Mouse (Mus musculus) spleen, embryonic (tissue): Measurements from ENCODE around the gene Srp68.

Source experiments
- CTCF ChIA-PET: fragments of 350-600 bp; sonication (Branson Sonifier 250); formaldehyde crosslinking; loops from one replicate; lab custom pipeline; 2022; lab: Charles Lee

Gene Srp68

GRCm38 (mm10) chr11:116285770-116286191, 11.8 kb upstream of the Srp68 start:
- CTCF ChIA-PET: no interaction called here

DNA sequence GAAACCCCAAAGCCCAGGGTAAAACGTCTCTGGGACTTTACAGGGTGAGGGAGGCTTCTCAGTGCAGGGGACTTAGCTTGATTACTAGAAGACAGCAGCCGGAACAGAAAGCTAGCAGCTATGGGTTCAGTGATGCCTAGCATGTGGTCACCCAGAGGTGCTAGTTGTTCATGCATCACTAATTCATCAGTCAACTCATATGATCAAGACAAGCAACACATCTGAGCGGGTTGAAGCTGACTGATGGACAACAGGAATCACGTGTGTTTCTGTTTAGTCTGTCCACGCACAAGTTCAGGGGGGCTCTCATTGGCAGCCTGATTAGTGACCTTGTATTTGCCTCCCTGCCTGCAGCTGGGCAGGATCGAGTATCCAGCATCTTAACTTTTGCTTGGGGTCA, 10.0 kb upstream of the Srp68 start:
- CTCF ChIA-PET: interaction anchor here (0.8 kb wide), 1 partner anchor 10 kb away, joined by 3 read pairs; no protein-coding TSS in a partner anchor

- CTCF ChIA-PET: interaction anchor here (0.6 to 0.8 kb wide), 2 partner anchors 11 kb away, joined by 3 read pairs; no protein-coding TSS in a partner anchor
Measured at GRCm38 (mm10) chr11:116282912-116283521, 9.0 kb upstream of the Srp68 start.

- CTCF ChIA-PET: no interaction called here
Measured at GRCm38 (mm10) chr11:116282089-116282488, 8.1 kb upstream of the Srp68 start.

DNA sequence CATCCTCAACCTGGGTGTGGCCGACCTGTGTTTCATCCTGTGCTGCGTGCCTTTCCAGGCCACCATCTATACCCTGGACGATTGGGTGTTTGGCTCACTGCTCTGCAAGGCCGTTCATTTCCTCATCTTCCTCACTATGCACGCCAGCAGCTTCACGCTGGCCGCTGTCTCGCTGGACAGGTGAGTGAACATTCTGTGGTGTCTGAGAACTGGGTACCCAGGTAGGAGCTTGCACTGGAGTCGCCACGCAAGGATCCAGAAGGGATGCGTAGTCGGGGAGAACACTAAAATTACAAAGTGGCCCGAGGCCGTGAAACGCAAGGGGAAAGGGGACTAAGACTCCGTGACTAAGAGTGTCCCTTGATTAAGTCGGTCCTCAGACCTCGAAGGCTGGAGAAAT, 7.7 kb upstream of the Srp68 start:
- CTCF ChIA-PET: no interaction called here

- CTCF ChIA-PET: no interaction called here
Measured at GRCm38 (mm10) chr11:116280751-116281663, 7.0 kb upstream of the Srp68 start, which contains the start of gene Galr2. Gene Galr2 (plus strand): TSS chr11:116280939.

- CTCF ChIA-PET: interaction anchor here (0.6 kb wide), 1 partner anchor 184 kb away, joined by 12 read pairs; no protein-coding TSS in a partner anchor
Measured at GRCm38 (mm10) chr11:116277184-116277583, 3.2 kb upstream of the Srp68 start.

DNA sequence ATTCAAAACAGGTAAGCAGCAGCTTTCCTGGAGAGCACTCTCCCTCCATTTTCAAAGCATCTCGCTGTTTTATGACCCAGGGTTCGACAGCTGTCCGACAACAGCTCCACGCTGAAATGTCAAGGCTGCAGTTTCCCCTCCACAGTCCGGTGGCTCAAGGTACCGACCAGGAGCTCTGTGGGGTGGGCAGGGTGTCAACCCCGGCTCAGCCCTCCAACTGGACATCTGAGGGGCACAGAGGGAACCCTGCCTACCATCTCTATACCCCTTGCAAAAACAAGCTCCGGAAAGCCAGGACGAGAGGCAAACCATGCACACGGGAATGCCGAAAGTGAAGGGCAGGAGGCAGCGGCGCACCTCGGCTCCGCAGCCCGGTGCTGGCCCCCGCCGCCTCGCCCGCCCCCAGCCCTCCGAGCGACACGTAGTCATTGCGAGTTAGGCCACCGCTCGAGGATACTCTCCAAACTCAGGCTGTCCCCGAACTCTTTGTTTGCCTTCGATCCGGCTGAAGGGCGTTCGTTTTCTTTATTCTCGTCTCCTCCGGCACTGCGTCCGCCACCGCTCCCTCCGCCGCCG, 460 bp downstream of the Srp68 start:
- CTCF ChIA-PET: no interaction called here

DNA sequence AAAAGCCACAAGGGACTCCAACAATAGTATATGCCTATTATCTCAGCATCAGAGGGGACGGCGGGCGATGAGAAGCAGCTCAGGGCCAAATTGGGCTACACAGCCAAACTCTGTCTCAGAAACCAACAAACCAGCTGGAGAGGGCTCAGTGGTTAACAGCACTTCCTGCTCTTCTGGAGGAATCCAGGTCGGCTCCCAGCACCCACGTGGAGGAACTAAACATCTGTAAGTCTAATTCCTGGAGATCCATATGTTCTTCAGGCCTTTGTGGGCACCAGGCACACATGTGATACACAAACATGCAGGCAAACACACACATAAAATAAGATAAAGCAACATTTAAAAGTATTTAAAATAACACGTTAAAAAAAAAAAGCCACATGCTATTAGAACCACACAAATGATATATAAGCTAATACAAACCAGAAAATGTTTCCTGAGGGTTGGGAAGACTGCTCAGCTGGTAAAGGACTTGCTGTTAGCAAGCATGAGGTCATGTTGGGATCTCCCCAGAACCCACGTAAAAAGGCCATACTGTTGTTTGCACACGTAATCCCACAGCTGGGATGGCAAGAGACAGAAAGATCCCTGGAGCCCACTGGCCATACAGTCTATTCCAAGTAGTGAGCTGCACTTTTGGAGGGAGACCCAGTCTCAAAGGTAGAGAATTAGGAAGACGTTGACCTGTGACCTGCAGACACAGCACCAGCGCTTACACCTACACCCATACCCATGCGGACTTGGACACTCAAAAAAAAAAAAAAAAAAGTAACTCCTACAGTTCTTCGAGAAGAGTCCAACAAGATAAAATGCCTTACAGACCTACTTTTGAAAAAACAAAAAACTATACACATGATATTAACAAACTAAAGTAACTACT, 1.2 kb downstream of the Srp68 start:
- CTCF ChIA-PET: no interaction called here

DNA sequence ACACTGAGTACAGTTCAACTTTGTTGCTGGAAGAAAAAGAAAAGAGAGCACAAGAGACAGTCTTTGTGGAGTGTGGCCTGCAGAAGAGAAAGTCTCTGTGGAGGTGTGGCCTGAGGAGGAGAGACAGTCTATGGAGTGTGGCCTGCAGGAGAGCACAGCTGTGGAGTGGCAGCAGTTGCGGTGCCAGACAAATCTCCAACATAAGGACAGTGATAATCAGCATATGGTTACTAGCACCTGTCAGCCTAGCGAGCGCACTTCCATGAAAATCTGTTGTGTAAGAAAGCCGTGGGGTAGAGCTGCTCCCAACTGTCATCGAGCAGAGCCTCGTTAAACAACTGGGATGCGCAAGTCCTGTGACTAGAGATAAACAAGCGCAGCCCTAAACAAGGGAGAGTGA, 4.5 kb downstream of the Srp68 start:
- CTCF ChIA-PET: no interaction called here

- CTCF ChIA-PET: no interaction called here
Measured at GRCm38 (mm10) chr11:116268313-116268712, 5.7 kb downstream of the Srp68 start.

DNA sequence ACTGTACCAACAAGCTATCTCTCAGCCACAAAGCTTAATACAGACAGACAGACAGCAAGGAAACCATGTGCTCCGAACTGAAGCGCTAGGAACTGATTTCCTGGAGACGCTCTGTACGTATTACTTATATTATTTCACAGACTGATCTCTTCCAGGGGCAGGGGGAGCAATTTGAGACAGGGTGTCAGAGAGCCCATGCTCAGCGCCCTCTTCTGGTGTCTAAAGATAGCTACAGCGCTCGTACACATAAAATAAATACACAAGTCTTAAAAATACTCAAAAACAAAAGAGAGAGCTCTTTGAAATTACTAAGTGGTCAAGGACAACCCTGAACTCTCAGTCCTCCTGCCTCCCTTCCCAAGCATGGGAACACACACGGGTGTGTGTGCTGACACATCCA, 6.4 kb downstream of the Srp68 start:
- CTCF ChIA-PET: no interaction called here

DNA sequence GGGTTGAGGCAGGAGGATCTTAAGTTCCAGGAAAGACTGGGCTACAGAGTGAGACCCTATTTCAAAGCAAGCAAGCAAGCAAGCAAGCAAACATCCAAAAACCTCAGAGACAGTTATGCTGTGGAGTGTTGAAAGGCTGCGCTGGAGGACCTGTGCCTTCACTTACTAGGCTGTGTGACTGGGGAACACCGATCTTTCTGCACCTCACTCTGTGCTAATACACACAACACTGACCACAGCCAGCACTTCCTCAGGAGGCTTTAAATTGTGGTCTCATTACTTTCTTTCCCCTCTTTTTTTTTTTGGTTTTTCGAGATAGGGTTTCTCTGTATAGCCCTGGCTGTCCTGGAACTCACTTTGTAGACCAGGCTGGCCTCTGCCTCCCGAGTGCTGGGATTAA, 8.2 kb downstream of the Srp68 start:
- CTCF ChIA-PET: no interaction called here

GRCm38 (mm10) chr11:116265352-116265751, 8.7 kb downstream of the Srp68 start:
- CTCF ChIA-PET: no interaction called here

- CTCF ChIA-PET: no interaction called here
Measured at GRCm38 (mm10) chr11:116260259-116260658, 13.8 kb downstream of the Srp68 start.

GRCm38 (mm10) chr11:116259461-116259860, 14.6 kb downstream of the Srp68 start:
- CTCF ChIA-PET: interaction anchor here (0.9 kb wide), 1 partner anchor 46 kb away, joined by 3 read pairs; no protein-coding TSS in a partner anchor

- CTCF ChIA-PET: no interaction called here
Measured at GRCm38 (mm10) chr11:116255982-116256675, 17.9 kb downstream of the Srp68 start.

DNA sequence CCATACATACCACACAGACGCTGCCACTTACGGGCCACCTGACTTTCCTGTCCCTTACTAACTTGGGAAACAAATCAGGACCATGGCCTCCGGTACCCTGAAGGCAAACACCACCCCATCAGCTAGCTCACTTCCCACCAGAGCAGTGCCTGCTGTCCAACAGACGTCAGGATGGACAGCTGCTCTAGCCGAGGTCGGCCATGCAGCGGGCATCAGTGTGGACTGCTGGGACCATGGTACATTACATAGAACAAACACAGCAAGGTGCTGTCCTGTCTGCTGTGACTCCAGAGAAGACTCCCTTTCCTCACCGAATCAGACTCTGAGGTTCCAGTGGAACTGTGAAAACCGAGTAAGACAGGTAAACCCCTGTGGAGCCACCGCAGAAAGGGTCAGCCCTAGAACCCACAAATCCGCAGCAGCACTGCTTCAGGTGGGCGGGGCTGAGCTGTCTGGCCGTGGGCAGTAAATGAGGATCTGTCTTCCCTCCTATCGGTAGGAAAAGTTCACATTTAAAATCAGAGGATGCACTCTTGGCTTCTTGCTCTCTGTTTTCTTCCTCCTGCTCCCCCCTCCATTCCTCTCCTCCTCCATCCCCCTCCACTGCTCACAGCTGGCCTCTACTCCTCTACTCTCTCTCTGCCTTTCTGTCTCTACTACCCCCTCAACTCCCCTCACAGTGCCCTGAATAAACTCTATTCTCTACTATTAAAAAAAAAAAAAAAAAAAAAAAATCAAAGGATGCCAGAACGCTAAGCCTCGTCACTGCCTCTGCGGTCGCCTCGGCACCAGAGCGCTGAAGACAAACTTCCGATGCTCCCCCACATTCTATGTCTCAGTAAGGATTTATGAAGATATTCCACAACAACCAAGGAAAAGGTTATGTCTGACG, 18.7 kb downstream of the Srp68 start:
- CTCF ChIA-PET: no interaction called here

DNA sequence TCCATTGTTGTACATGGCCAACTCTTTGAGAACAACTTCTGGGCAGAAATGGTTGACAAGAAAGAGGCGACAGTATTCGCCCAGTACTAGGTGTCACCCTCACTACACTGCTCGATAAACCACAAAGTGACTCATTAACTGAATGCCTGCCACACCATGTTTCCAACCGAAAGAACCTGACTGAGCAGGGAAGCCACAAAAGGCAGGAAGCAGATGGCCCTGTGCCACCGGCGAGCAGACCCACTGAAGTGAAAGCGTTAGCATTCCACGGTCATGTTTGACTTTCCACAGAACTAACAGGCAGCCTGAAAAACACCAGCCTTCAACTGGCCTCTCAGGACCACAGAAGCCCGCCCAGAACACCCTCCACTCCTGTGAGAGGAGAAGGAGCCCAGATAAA, 19.4 kb downstream of the Srp68 start:
- CTCF ChIA-PET: no interaction called here
